Mouse (Mus musculus) cerebellum, adult 2 months (tissue): ENCODE measurements around the gene Nim1k.

Experiments used
- CTCF ChIP-seq: fragments of 200-500 bp; IDR thresholded peaks from 2 replicates; pipeline ENCODE4 v1.5.1; 2011; ENCODE audit warnings: low read depth, mild to moderate bottlenecking, control low read depth, low read length, moderate library complexity, borderline replicate concordance; ENCODE audit not compliant: insufficient read depth
- POLR2A ChIP-seq: fragments of 200-500 bp; IDR thresholded peaks from 2 replicates; pipeline ENCODE4 v1.6.1; 2011; ENCODE audit warnings: low read length, control low read depth, borderline replicate concordance; ENCODE audit not compliant: insufficient read depth

GRCm38 (mm10) chr13:119708941-119709340, 46.7 kb downstream of the Nim1k start:
- TF ChIP-seq POLR2A = no peak
- no peak for TF ChIP-seq CTCF
